Mouse (Mus musculus): ENCODE measurements around the gene Tada2a. TPM values are rescaled to one million over a fixed set of nuclear protein-coding genes. Genes with fewer than 3 reads are reported as not detected.

The Tada2a gene
- total and polyA plus RNA-seq, 2 experiments from 2014 or later: 2.2 to 10.3 TPM

DNA sequence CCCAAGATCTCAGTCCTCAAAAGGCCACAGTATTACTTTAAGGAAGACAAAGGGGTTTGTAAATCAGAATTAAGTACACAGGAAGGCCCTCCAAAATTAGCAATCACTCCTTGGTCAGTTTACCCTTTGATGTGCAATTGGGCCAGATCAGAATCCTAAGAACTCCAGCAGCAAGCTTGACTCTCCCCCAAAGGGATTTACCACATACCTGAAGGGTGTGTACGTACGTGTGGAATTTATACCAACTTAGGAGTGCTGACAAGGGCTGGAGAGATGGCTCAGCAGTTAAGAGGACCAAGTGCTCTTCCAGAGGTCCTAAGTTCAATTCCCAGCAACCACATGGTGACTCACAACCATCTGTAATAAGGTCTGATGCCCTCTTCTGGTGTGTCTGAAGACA lies 67.5 kb downstream of the Tada2a start:
- Histone ChIP-seq H3K27me3 (ENCODE audit: control insufficient read depth, insufficient read depth, low read length) (peaks cover 22% of the 10 kb centered on the region), H3K36me3 (replicated peaks; ENCODE audit: control insufficient read depth, insufficient read depth, low read length) (no peaks in the 10 kb centered on the region), H3K4me1 (ENCODE audit: control insufficient read depth, insufficient read depth) (0 out of 2 replicates have a peak, but pooled peaks cover 6% of the 10 kb centered on the region), H3K4me3 (ENCODE audit: low read depth, low read length) (no peak overlapping the region), H3K9ac (replicated peaks; ENCODE audit: low read depth, low read length) (no peak overlapping the region), H3K4me2 (ENCODE audit: low read depth, low read length) (no peak overlapping the region), H3K9me3 (replicated peaks; ENCODE audit: control insufficient read depth, low read length) (no peaks in the 10 kb centered on the region), H3K27ac (ENCODE audit: low read depth) (no peak overlapping the region)
- no peak for TF ChIP-seq EP300 (IDR thresholded peaks at IDR 0.05; ENCODE audit: low read depth)
- TF ChIP-seq CTCF (IDR thresholded peaks at IDR 0.05; ENCODE audit: low read depth): no peak
- DNase-seq (ENCODE audit: low spot score): no peak
- WGBS: 90% methylated on average over 2 of the region's 2 CpGs
- ATAC-seq (ENCODE audit: insufficient read depth, low read depth): no peak

DNA sequence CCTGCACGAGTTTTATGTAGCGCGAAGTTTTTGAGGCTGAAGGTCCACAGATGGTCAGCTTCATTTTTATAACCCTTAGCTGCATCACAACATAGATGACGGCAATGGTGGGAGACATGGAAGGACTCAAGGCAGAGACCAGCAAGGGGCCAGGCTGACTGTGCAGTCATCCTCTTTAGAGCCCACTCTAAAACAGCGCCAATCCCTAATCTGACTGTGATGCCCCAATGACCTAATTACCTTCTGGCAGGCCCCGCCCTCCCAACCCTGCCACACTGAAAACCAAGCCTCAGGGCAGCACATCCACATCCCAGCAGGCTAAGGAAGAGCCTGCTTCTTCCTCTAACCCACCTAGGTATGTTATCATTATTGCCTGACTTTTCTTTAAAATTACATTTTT lies 68.8 kb downstream of the Tada2a start:
- no peaks in the 10 kb centered on the region for H3K9me3 ChIP-seq (replicated peaks; ENCODE audit: control insufficient read depth, low read length)
- H3K9ac ChIP-seq (replicated peaks; ENCODE audit: low read depth, low read length): no peak overlapping the region
- no peak overlapping the region for H3K27ac ChIP-seq (ENCODE audit: low read depth)
- no peak overlapping the region for H3K4me2 ChIP-seq (ENCODE audit: low read depth, low read length)
- DNase-seq (ENCODE audit: low spot score): no peak
- 0 out of 2 replicates have a peak, but pooled peaks cover 4% of the 10 kb centered on the region for H3K4me1 ChIP-seq (ENCODE audit: control insufficient read depth, insufficient read depth)
- TF ChIP-seq CTCF (IDR thresholded peaks at IDR 0.05; ENCODE audit: low read depth) (no peak), EP300 (IDR thresholded peaks at IDR 0.05; ENCODE audit: low read depth) (no peak)
- H3K36me3 ChIP-seq (replicated peaks; ENCODE audit: control insufficient read depth, insufficient read depth, low read length): no peaks in the 10 kb centered on the region
- no peak overlapping the region for H3K4me3 ChIP-seq (ENCODE audit: low read depth, low read length)
- WGBS: 81% methylated on average over 6 of the region's 6 CpGs
- peaks cover 11% of the 10 kb centered on the region; the same call in 1 of the 2 replicates for H3K27me3 ChIP-seq (ENCODE audit: control insufficient read depth, insufficient read depth, low read length)
- ATAC-seq (ENCODE audit: insufficient read depth, low read depth): no peak

DNA sequence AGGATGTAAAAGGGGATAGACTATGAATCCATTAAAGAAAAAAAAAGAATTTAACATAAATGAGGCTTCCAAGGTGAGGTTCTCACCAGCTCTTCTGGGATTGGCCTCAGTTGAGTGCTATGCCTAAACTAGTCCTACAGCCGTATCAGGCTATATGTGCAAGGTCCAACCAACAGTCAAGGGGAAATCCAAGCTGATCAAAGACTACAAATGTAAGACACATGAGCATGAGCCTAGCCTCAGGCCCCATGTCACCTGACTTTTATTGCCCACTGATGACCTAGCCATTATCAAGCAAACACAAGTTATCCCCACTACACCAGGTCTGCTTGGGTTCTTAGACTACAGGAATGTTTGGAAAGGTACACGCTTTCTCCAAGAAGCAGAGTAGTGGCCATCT lies 69.6 kb downstream of the Tada2a start:
- no peak for DNase-seq (ENCODE audit: low spot score)
- Histone ChIP-seq H3K27me3 (ENCODE audit: control insufficient read depth, insufficient read depth, low read length) (0 out of 2 replicates have a peak, but pooled peaks cover 8% of the 10 kb centered on the region), H3K36me3 (replicated peaks; ENCODE audit: control insufficient read depth, insufficient read depth, low read length) (no peaks in the 10 kb centered on the region), H3K4me2 (ENCODE audit: low read depth, low read length) (no peak overlapping the region), H3K27ac (ENCODE audit: low read depth) (no peak overlapping the region), H3K9me3 (replicated peaks; ENCODE audit: control insufficient read depth, low read length) (no peaks in the 10 kb centered on the region), H3K4me3 (ENCODE audit: low read depth, low read length) (no peak overlapping the region), H3K9ac (replicated peaks; ENCODE audit: low read depth, low read length) (no peak overlapping the region), H3K4me1 (ENCODE audit: control insufficient read depth, insufficient read depth) (0 out of 2 replicates have a peak, but pooled peaks cover 4% of the 10 kb centered on the region)
- TF ChIP-seq CTCF (IDR thresholded peaks at IDR 0.05; ENCODE audit: low read depth) (no peak), EP300 (IDR thresholded peaks at IDR 0.05; ENCODE audit: low read depth) (no peak)
- WGBS: 88% methylated on average over 2 of the region's 2 CpGs
- no peak for ATAC-seq (ENCODE audit: insufficient read depth, low read depth)

DNA sequence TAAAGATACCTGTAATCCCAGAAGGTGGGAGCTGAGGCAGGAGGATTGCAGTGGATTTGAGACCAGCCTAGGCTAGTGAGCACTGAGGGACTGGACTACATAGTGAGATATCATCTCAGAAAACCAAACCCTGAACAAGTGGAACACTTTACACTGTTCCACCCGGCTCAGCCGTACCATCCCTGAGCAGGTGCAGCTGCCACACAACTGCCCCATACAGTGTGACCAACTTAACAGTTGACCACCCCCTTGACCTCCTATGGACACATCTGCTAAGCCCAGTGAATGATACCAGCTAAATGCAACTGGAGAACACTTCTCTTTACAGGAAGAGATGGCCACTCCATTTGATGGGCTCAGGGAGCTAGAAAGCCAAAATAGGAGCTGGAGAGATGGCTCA lies 72.0 kb downstream of the Tada2a start:
- no peak for DNase-seq (ENCODE audit: low spot score)
- no peaks in the 10 kb centered on the region for H3K9me3 ChIP-seq (replicated peaks; ENCODE audit: control insufficient read depth, low read length)
- no peaks in the 10 kb centered on the region for H3K4me1 ChIP-seq (ENCODE audit: control insufficient read depth, insufficient read depth)
- H3K27ac ChIP-seq (ENCODE audit: low read depth): no peak overlapping the region
- no peak overlapping the region for H3K9ac ChIP-seq (replicated peaks; ENCODE audit: low read depth, low read length)
- ATAC-seq (ENCODE audit: insufficient read depth, low read depth): no peak
- no peak overlapping the region for H3K4me3 ChIP-seq (ENCODE audit: low read depth, low read length)
- TF ChIP-seq CTCF (IDR thresholded peaks at IDR 0.05; ENCODE audit: low read depth): no peak
- TF ChIP-seq EP300 (IDR thresholded peaks at IDR 0.05; ENCODE audit: low read depth): no peak
- 0 out of 2 replicates have a peak, but pooled peaks cover 8% of the 10 kb centered on the region for H3K27me3 ChIP-seq (ENCODE audit: control insufficient read depth, insufficient read depth, low read length)
- WGBS: 81% methylated on average over 2 of the region's 2 CpGs
- no peaks in the 10 kb centered on the region for H3K36me3 ChIP-seq (replicated peaks; ENCODE audit: control insufficient read depth, insufficient read depth, low read length)
- no peak overlapping the region for H3K4me2 ChIP-seq (ENCODE audit: low read depth, low read length)

DNA sequence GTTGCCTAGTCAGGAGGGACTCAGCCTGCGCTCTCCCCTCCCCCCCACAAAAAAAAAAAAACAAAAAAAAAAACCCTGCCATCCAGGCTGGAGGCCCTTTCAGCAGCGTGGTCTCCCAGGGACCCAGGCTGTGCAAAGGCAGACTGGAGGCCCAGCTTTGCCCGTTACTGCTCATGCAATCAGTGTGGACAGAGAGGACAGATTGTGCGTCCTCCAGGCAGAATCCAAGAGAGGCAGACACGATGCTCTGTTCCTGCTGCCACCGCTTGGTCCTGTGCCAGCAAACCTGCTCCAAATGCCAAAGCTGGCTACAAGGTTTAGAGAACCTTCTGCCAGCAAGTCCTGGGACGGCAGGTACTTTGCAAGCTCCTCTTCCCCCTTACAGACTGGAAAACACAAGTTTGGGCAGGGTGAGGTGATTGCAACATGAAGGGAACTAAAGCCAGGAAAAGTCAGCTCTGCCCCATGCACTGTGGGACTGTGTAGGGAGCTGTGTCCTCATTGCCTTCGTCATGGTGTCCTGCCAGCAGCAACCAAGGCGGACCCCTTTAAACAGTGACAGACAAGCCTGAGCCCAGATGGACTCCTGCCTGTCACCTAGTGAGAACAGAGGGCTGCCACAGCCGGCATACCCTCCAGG lies 75.8 kb downstream of the Tada2a start:
- DNase-seq (ENCODE audit: low spot score) (no peak), ATAC-seq (ENCODE audit: insufficient read depth, low read depth) (no peak)
- no peak overlapping the region for H3K9ac ChIP-seq (replicated peaks; ENCODE audit: low read depth, low read length)
- H3K4me1 ChIP-seq (ENCODE audit: control insufficient read depth, insufficient read depth): no peaks in the 10 kb centered on the region
- no peak overlapping the region for H3K4me2 ChIP-seq (ENCODE audit: low read depth, low read length)
- no peaks in the 10 kb centered on the region for H3K36me3 ChIP-seq (replicated peaks; ENCODE audit: control insufficient read depth, insufficient read depth, low read length)
- no peak overlapping the region for H3K27ac ChIP-seq (ENCODE audit: low read depth)
- 0 out of 2 replicates have a peak, but pooled peaks cover under 1% of the 10 kb centered on the region for H3K27me3 ChIP-seq (ENCODE audit: control insufficient read depth, insufficient read depth, low read length)
- 49% methylated on average over 10 of the region's 10 CpGs for WGBS
- no peaks in the 10 kb centered on the region for H3K9me3 ChIP-seq (replicated peaks; ENCODE audit: control insufficient read depth, low read length)
- TF ChIP-seq CTCF (IDR thresholded peaks at IDR 0.05; ENCODE audit: low read depth) (no peak), EP300 (IDR thresholded peaks at IDR 0.05; ENCODE audit: low read depth) (no peak)
- H3K4me3 ChIP-seq (ENCODE audit: low read depth, low read length): no peak overlapping the region

DNA sequence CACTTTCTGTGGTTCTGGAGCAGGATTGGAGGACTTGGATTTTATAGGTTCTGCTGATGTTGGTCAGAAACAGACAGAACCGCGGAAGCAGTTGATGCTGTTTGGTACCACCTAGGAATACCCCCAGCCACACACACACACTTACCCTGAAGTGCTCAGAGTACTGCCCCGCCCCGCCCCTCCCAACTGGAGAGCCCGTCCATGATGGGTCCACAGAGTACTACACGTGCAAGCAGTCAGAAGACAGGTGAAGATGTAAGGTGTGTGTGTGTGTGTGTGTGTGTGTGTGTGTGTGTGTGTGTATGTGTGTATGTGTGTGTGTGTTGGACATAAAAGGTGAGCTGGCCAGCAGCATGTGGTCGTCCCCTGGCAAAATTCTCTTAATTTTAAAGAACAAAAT lies 76.3 kb downstream of the Tada2a start:
- WGBS: 84% methylated on average over 7 of the region's 7 CpGs
- Histone ChIP-seq H3K36me3 (replicated peaks; ENCODE audit: control insufficient read depth, insufficient read depth, low read length) (no peaks in the 10 kb centered on the region), H3K9ac (replicated peaks; ENCODE audit: low read depth, low read length) (no peak overlapping the region), H3K4me3 (ENCODE audit: low read depth, low read length) (no peak overlapping the region), H3K4me1 (ENCODE audit: control insufficient read depth, insufficient read depth) (no peaks in the 10 kb centered on the region), H3K9me3 (replicated peaks; ENCODE audit: control insufficient read depth, low read length) (no peaks in the 10 kb centered on the region), H3K27ac (ENCODE audit: low read depth) (no peak overlapping the region), H3K4me2 (ENCODE audit: low read depth, low read length) (no peak overlapping the region), H3K27me3 (ENCODE audit: control insufficient read depth, insufficient read depth, low read length) (0 out of 2 replicates have a peak, but pooled peaks cover 5% of the 10 kb centered on the region)
- TF ChIP-seq EP300 (IDR thresholded peaks at IDR 0.05; ENCODE audit: low read depth) (no peak), CTCF (IDR thresholded peaks at IDR 0.05; ENCODE audit: low read depth) (no peak)
- ATAC-seq (ENCODE audit: insufficient read depth, low read depth): no peak
- no peak for DNase-seq (ENCODE audit: low spot score)

All from heart, postnatal 0 days (tissue).